1 mouse cellular context compared by ENCODE assay signal in the genomic region with DNA sequence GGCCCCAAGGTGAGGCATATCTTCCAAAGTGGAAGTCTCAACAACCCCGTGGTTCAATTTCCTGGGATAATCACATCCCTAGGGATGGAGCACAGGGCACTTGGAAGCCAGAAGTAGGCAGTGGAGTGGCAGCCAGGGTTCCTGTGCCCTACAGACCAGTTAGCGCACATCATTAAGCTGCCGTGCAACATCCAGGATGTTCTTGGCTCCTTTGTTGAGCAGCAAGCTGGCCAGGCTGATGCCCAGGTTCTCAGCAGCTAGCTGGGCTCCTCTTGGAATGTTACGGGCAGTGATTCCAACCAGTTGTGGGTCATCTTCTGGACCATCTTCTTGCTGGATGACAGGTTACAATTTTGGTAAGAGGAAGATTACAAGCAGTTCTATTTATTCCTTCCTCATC.
TF ChIP-seq lines count a peak whose summit lies in the region.

No protein-coding gene starts in this region.

TF ChIP-seq in ES-E14, 5 proteins besides CTCF, POLR2A, EP300 and RAD21:
- TF ChIP-seq CHD2 (IDR thresholded peaks at IDR 0.05; ENCODE audit: low read depth, low read length) = 0 out of 2 replicates have a peak, but pooled peaks have one; percentile 1
